Mouse (Mus musculus): Measurements from ENCODE around the gene Wfdc11. TPM values are rescaled to one million over a fixed set of nuclear protein-coding genes. Genes with fewer than 3 reads are reported as not detected.
"Not testable (repeated sequence)": the region's sequence is repeated elsewhere in the genome, so short reads cannot be mapped to it uniquely, and the experiment has no call there.

Gene Wfdc11
- polyA plus RNA-seq, 1 experiment: not detected

GRCm38 (mm10) chr2:164641129-164641528 is 32.8 kb downstream of the Wfdc11 start:
- Histone ChIP-seq H3K27me3 (ENCODE audit: control insufficient read depth, insufficient read depth, low read length) (no peaks in the 10 kb centered on the region), H3K4me1 (ENCODE audit: control insufficient read depth, insufficient read depth, insufficient read length, low read length) (peaks cover 4% of the 10 kb centered on the region; the same call in 1 of the 2 replicates), H3K4me3 (ENCODE audit: low read depth, low read length) (no peak overlapping the region), H3K36me3 (ENCODE audit: control insufficient read depth, insufficient read depth, low read length) (no peaks in the 10 kb centered on the region), H3K27ac (ENCODE audit: insufficient read depth, low read depth, low read length) (no peak overlapping the region)
- WGBS: 32% methylated on average over 7 of the region's 7 CpGs
- TF ChIP-seq POLR2A (IDR thresholded peaks at IDR 0.05; ENCODE audit: low read depth, low read length) (no peak), CTCF (IDR thresholded peaks at IDR 0.05; ENCODE audit: extremely low read depth, insufficient read length, insufficient replicate concordance, low read depth, low read length) (no peak)

GRCm38 (mm10) chr2:164638696-164639095 is 35.2 kb downstream of the Wfdc11 start, which contains the start of gene Wfdc16:
Gene Wfdc16, minus strand, starts transcription at chr2:164638796.
- Histone ChIP-seq H3K4me1 (ENCODE audit: control insufficient read depth, insufficient read depth, insufficient read length, low read length) (peaks cover 4% of the 10 kb centered on the region; the same call in 1 of the 2 replicates), H3K36me3 (ENCODE audit: control insufficient read depth, insufficient read depth, low read length) (no peaks in the 10 kb centered on the region), H3K4me3 (ENCODE audit: low read depth, low read length) (no peak within 1 kb of the TSS), H3K27ac (ENCODE audit: insufficient read depth, low read depth, low read length) (no peak within 1 kb of the TSS), H3K27me3 (ENCODE audit: control insufficient read depth, insufficient read depth, low read length) (no peaks in the 10 kb centered on the region)
- WGBS: 42% methylated on average over 3 of the region's 3 CpGs
- TF ChIP-seq POLR2A (IDR thresholded peaks at IDR 0.05; ENCODE audit: low read depth, low read length): no peak
- no peak for TF ChIP-seq CTCF (IDR thresholded peaks at IDR 0.05; ENCODE audit: extremely low read depth, insufficient read length, insufficient replicate concordance, low read depth, low read length)

GRCm38 (mm10) chr2:164635266-164635665 is 38.6 kb downstream of the Wfdc11 start:
- H3K27ac ChIP-seq (ENCODE audit: insufficient read depth, low read depth, low read length): no peak overlapping the region
- TF ChIP-seq CTCF (IDR thresholded peaks at IDR 0.05; ENCODE audit: extremely low read depth, insufficient read length, insufficient replicate concordance, low read depth, low read length): no peak
- no peak for TF ChIP-seq POLR2A (IDR thresholded peaks at IDR 0.05; ENCODE audit: low read depth, low read length)
- H3K4me1 ChIP-seq (ENCODE audit: control insufficient read depth, insufficient read depth, insufficient read length, low read length): no peaks in the 10 kb centered on the region
- WGBS: 82% methylated on average over 9 of the region's 9 CpGs
- H3K27me3 ChIP-seq (ENCODE audit: control insufficient read depth, insufficient read depth, low read length): no peaks in the 10 kb centered on the region
- no peaks in the 10 kb centered on the region for H3K36me3 ChIP-seq (ENCODE audit: control insufficient read depth, insufficient read depth, low read length)
- H3K4me3 ChIP-seq (ENCODE audit: low read depth, low read length): no peak overlapping the region

GRCm38 (mm10) chr2:164621775-164622174 is 52.1 kb downstream of the Wfdc11 start:
- H3K27me3 ChIP-seq (ENCODE audit: control insufficient read depth, insufficient read depth, low read length): no peaks in the 10 kb centered on the region
- no peaks in the 10 kb centered on the region for H3K4me1 ChIP-seq (ENCODE audit: control insufficient read depth, insufficient read depth, insufficient read length, low read length)
- TF ChIP-seq POLR2A (IDR thresholded peaks at IDR 0.05; ENCODE audit: low read depth, low read length) (no peak), CTCF (IDR thresholded peaks at IDR 0.05; ENCODE audit: extremely low read depth, insufficient read length, insufficient replicate concordance, low read depth, low read length) (no peak)
- WGBS: 69% methylated on average over 4 of the region's 4 CpGs
- H3K27ac ChIP-seq (ENCODE audit: insufficient read depth, low read depth, low read length): no peak overlapping the region
- H3K4me3 ChIP-seq (ENCODE audit: low read depth, low read length): no peak overlapping the region
- no peaks in the 10 kb centered on the region for H3K36me3 ChIP-seq (ENCODE audit: control insufficient read depth, insufficient read depth, low read length)

GRCm38 (mm10) chr2:164619050-164619449 is 54.8 kb downstream of the Wfdc11 start:
- H3K36me3 ChIP-seq (ENCODE audit: control insufficient read depth, insufficient read depth, low read length): no peaks in the 10 kb centered on the region
- no peak overlapping the region for H3K27ac ChIP-seq (ENCODE audit: insufficient read depth, low read depth, low read length)
- H3K4me1 ChIP-seq (ENCODE audit: control insufficient read depth, insufficient read depth, insufficient read length, low read length): no peaks in the 10 kb centered on the region
- no peaks in the 10 kb centered on the region for H3K27me3 ChIP-seq (ENCODE audit: control insufficient read depth, insufficient read depth, low read length)
- TF ChIP-seq POLR2A (IDR thresholded peaks at IDR 0.05; ENCODE audit: low read depth, low read length) (no peak), CTCF (IDR thresholded peaks at IDR 0.05; ENCODE audit: extremely low read depth, insufficient read length, insufficient replicate concordance, low read depth, low read length) (no peak)
- 75% methylated on average over 5 of the region's 5 CpGs for WGBS
- H3K4me3 ChIP-seq (ENCODE audit: low read depth, low read length): no peak overlapping the region

- WGBS: 91% methylated on average over 3 of the region's 3 CpGs
- no peaks in the 10 kb centered on the region for H3K27me3 ChIP-seq (ENCODE audit: control insufficient read depth, insufficient read depth, low read length)
- TF ChIP-seq CTCF (IDR thresholded peaks at IDR 0.05; ENCODE audit: extremely low read depth, insufficient read length, insufficient replicate concordance, low read depth, low read length) (no peak), POLR2A (IDR thresholded peaks at IDR 0.05; ENCODE audit: low read depth, low read length) (no peak)
- H3K36me3 ChIP-seq (ENCODE audit: control insufficient read depth, insufficient read depth, low read length): no peaks in the 10 kb centered on the region
- no peaks in the 10 kb centered on the region for H3K4me1 ChIP-seq (ENCODE audit: control insufficient read depth, insufficient read depth, insufficient read length, low read length)
- H3K27ac ChIP-seq (ENCODE audit: insufficient read depth, low read depth, low read length): no peak overlapping the region
- no peak overlapping the region for H3K4me3 ChIP-seq (ENCODE audit: low read depth, low read length)
These were observed 58.5 kb downstream of the Wfdc11 start for GRCm38 (mm10) chr2:164615386-164615785.

- H3K36me3 ChIP-seq (ENCODE audit: control insufficient read depth, insufficient read depth, low read length); H3K4me3 ChIP-seq (ENCODE audit: low read depth, low read length); H3K27me3 ChIP-seq (ENCODE audit: control insufficient read depth, insufficient read depth, low read length); H3K27ac ChIP-seq (ENCODE audit: insufficient read depth, low read depth, low read length); H3K4me1 ChIP-seq (ENCODE audit: control insufficient read depth, insufficient read depth, insufficient read length, low read length): not testable (repeated sequence)
- WGBS: 60% methylated on average over 8 of the region's 8 CpGs
These were observed 60.4 kb downstream of the Wfdc11 start, which contains the start of the genes Wfdc6b and Wfdc8 for GRCm38 (mm10) chr2:164613471-164613870. Gene Wfdc6b, plus strand, starts transcription at chr2:164613522. Gene Wfdc8, minus strand, starts transcription at chr2:164613626.

Other genes starting within 250 kb of the Wfdc11 start
- 21.3 and 52.2 TPM in 2 replicates for gene Sdc4, start 230.2 kb downstream of the Wfdc11 start, polyA plus RNA-seq (2012; rRNA removed)
- gene Sys1, start 217.1 kb downstream of the Wfdc11 start, polyA plus RNA-seq (2012; rRNA removed): 187 and 276 TPM in 2 replicates
- 35.0 and 79.8 TPM in 2 replicates for gene Gm20458, start 213.1 kb downstream of the Wfdc11 start, polyA plus RNA-seq (2012; rRNA removed)
- gene Trp53tg5, start 200.4 kb downstream of the Wfdc11 start, polyA plus RNA-seq (2012; rRNA removed): not detected in 2 replicates
- 38.4 and 61.6 TPM in 2 replicates for gene Dbndd2, start 188.0 kb downstream of the Wfdc11 start, polyA plus RNA-seq (2012; rRNA removed)
- 117 and 171 TPM in 2 replicates for gene Pigt, start 176.6 kb downstream of the Wfdc11 start, polyA plus RNA-seq (2012; rRNA removed)
- 3.2 and 40.1 TPM in 2 replicates for gene Wfdc2, start 111.7 kb downstream of the Wfdc11 start, polyA plus RNA-seq (2012; rRNA removed)
- gene Spint3, start 100.6 kb downstream of the Wfdc11 start, polyA plus RNA-seq (2012; rRNA removed): not detected in 2 replicates
- gene Wfdc6a, start 88.6 kb downstream of the Wfdc11 start, polyA plus RNA-seq (2012; rRNA removed): not detected in 2 replicates
- not detected in 2 replicates for gene Eppin, start 80.5 kb downstream of the Wfdc11 start, polyA plus RNA-seq (2012; rRNA removed)
- not detected in 2 replicates for gene Wfdc6b, start 60.6 kb downstream of the Wfdc11 start, polyA plus RNA-seq (2012; rRNA removed)
- 0.05 TPM in 1 of 2 replicates, not detected in the other for gene Wfdc8, start 60.5 kb downstream of the Wfdc11 start, polyA plus RNA-seq (2012; rRNA removed)
- gene Wfdc16, start 35.3 kb downstream of the Wfdc11 start, polyA plus RNA-seq (2012; rRNA removed): not detected in 2 replicates
- 1.8 TPM in 1 of 2 replicates, not detected in the other for gene Wfdc10, start 18.0 kb downstream of the Wfdc11 start, polyA plus RNA-seq (2012; rRNA removed)
- not detected in 2 replicates for gene Wfdc9, start 17.5 kb downstream of the Wfdc11 start, polyA plus RNA-seq (2012; rRNA removed)
- not detected in 2 replicates for gene Wfdc13, start 11.0 kb upstream of the Wfdc11 start, polyA plus RNA-seq (2012; rRNA removed)
- gene Spint4, start 24.4 kb upstream of the Wfdc11 start, polyA plus RNA-seq (2012; rRNA removed): not detected in 2 replicates
- not detected in 2 replicates for gene Spint5, start 41.2 kb upstream of the Wfdc11 start, polyA plus RNA-seq (2012; rRNA removed)
- 0.06 and 0.75 TPM in 2 replicates for gene Wfdc3, start 71.8 kb upstream of the Wfdc11 start, polyA plus RNA-seq (2012; rRNA removed)
- gene Dnttip1, start 71.9 kb upstream of the Wfdc11 start, polyA plus RNA-seq (2012; rRNA removed): 20.9 and 37.8 TPM in 2 replicates
- 39.1 and 91.2 TPM in 2 replicates for gene Ube2c, start 95.8 kb upstream of the Wfdc11 start, polyA plus RNA-seq (2012; rRNA removed)
- gene Tnnc2, start 105.9 kb upstream of the Wfdc11 start, polyA plus RNA-seq (2012; rRNA removed): not detected in 2 replicates
- gene Snx21, start 111.7 kb upstream of the Wfdc11 start, polyA plus RNA-seq (2012; rRNA removed): 9.7 and 19.2 TPM in 2 replicates
- gene Acot8, start 130.8 kb upstream of the Wfdc11 start, polyA plus RNA-seq (2012; rRNA removed): 76.9 and 102 TPM in 2 replicates
- gene Zswim3, start 131.0 kb upstream of the Wfdc11 start, polyA plus RNA-seq (2012; rRNA removed): 1.7 and 2.6 TPM in 2 replicates
- gene Zswim1, start 148.6 kb upstream of the Wfdc11 start, polyA plus RNA-seq (2012; rRNA removed): 4.8 and 8.1 TPM in 2 replicates
- gene Spata25, start 154.4 kb upstream of the Wfdc11 start, polyA plus RNA-seq (2012; rRNA removed): not detected in 2 replicates
- 156 and 235 TPM in 2 replicates for gene Ctsa, start 158.8 kb upstream of the Wfdc11 start, polyA plus RNA-seq (2012; rRNA removed)
- gene Neurl2, start 159.4 kb upstream of the Wfdc11 start, polyA plus RNA-seq (2012; rRNA removed): 1.7 and 3.1 TPM in 2 replicates
- 20.9 and 34.2 TPM in 2 replicates for gene Pltp, start 183.6 kb upstream of the Wfdc11 start, polyA plus RNA-seq (2012; rRNA removed)
- 22.8 and 30.3 TPM in 2 replicates for gene Pcif1, start 205.2 kb upstream of the Wfdc11 start, polyA plus RNA-seq (2012; rRNA removed)
- gene Zfp335, start 237.7 kb upstream of the Wfdc11 start, polyA plus RNA-seq (2012; rRNA removed): 19.1 and 34.1 TPM in 2 replicates

All from small intestine, adult 2 months (tissue).